Mouse (Mus musculus): Measurements from ENCODE around the gene Gpx3.

The Gpx3 gene

DNA sequence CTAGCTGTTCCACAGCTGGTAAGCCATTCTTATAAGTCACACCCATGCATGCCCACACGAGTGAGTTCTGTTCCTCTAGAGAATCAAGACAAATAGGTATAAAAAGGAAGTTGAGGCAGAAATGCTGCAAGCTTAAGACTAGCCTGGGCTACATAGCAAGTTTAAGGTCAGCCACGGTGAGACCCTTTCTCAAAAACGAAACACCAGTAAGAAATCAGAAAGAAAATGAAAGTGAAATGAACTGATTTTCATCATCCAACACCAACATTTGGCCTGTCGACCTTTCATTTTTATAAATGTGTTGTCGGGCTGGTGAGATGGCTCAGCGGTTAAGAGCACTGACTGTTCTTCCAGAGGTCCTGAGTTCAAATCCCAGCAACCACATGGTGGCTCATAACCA lies 23.4 kb upstream of the Gpx3 start:
- in situ Hi-C loops (cut with MboI; ENCODE audit: unreplicated experiment in 2 of 2): loop anchor here in 1 of 2 experiments (10.0 to 25.0 kb wide), 4 partner anchors 276 to 767 kb away; partner anchors contain the start of genes Atox1, G3bp1, P4ha2 and Slc36a3

DNA sequence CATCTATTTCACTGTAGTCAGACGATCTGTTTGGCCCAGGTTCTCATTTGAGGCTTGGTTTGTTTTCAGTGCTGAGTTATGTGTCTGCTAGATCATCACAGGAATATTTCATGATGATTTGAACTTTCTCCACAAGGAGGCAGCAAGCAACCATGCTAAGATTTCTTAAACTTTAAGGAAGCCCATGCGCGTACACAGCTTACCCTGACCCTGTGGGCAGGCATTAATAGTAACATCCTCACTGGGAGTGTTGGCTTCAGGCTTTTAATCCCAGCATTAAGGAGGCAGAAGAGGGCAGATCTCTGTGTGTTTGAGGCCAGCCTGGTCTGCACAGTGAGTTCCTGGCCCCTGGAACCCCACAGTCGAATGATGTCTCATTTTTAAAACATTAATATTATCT lies 22.8 kb upstream of the Gpx3 start:
- in situ Hi-C loops (cut with MboI; ENCODE audit: unreplicated experiment in 2 of 2): loop anchor here in 1 of 2 experiments (10.0 to 25.0 kb wide), 4 partner anchors 275 to 767 kb away; partner anchors contain the start of genes Atox1, G3bp1, P4ha2 and Slc36a3

DNA sequence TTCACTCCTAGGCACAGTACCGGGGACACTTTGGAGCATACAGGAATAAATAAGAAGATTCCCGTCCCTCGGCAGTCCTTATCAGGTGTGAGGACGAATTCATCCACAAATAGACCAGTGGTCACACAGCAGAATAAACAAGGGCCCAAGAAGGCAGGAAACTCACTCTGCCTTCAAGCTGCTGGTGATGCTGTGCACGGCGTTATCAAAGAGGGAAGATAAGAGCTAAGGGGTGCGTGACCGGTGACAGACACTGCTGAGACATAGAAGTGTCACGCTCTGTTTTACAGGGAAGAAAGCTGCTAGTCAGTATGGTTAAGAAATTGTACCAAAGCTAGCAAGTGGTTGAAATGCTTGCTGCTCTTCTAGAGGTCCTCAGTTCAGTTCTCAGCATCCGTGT lies 22.3 kb upstream of the Gpx3 start:
- in situ Hi-C loops (cut with MboI; ENCODE audit: unreplicated experiment in 2 of 2): loop anchor here in 1 of 2 experiments (10.0 to 25.0 kb wide), 4 partner anchors 275 to 768 kb away; partner anchors contain the start of genes Atox1, G3bp1, P4ha2 and Slc36a3

DNA sequence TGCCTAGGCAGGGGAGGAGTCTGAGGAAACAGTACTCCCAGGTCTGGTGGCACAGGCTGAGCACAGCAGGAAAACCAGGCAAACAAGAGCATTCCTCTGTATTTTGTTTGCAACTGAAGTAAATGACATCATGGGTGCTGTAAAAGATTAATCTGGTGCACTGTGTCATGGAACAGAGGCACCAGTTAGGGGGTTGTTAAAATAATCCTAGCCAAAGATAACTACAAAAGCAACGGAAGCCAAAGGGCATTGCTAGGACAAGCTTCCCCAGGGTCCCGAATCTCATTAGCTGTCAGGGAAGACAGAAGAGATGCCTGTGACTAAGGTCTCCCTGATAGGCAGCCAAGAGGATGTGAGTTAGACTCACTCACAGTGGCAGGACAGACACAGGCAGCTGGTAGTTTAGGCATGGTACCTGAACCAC lies 21.2 kb upstream of the Gpx3 start:
- in situ Hi-C loops (cut with MboI; ENCODE audit: unreplicated experiment in 2 of 2): loop anchor here in 1 of 2 experiments (25.0 kb wide), 1 partner anchor 769 kb away; the partner anchor contains the start of gene P4ha2

DNA sequence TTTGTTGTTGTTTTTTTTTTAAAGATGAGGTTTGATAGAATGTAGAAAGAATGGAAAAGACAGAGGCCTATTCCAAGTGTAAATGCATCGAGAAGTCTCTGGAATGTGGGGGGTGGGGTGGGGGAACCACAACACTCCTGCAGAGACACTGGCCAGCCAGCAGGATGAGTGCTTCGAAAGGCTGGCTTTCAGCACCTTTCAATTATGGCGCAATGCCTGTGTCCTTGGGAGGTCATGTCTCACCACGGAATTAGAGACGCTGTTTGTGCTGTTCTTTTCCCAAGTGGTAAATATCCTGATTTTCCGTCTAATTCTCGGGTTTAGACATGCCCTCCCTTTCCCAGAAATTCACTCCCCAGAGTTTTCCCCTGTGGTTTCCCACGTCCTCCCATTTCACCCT lies 19.6 kb upstream of the Gpx3 start:
- in situ Hi-C loops (cut with MboI; ENCODE audit: unreplicated experiment in 2 of 2): loop anchor here in 1 of 2 experiments (25.0 kb wide), 1 partner anchor 770 kb away; the partner anchor contains the start of gene P4ha2

DNA sequence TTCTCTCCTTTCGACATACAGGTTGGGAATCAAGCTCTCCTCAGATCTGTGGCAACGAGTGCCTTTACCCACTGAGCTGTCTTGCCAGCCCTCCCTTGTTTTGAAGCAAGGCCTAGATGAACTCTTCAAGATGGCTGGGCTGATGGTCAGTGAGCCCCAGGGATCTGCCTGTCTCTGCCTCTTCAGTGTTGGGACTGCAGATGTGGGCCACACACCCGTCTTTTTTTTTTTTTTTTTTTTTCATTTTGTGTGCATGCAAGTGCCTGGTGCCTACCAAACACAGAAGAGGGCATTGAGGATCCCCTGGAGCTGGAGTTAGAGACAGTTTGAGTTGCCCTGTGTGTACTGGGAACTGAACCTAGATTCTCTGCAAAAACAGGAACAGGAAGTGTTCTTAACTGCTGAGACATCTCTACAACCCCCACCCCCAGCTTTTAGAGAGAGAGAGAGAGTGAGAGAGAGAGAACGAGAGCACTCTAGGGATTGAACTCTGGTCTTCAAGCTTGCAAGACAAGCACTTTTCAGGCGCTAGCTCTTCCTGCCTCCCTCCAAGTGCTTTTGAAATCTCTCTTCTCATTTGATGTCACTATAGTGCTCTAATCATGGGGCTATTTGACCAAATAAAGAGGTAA lies 17.9 kb upstream of the Gpx3 start:
- in situ Hi-C loops (cut with MboI; ENCODE audit: unreplicated experiment in 2 of 2): loop anchor here in 1 of 2 experiments (25.0 kb wide), 1 partner anchor 772 kb away; the partner anchor contains the start of gene P4ha2

DNA sequence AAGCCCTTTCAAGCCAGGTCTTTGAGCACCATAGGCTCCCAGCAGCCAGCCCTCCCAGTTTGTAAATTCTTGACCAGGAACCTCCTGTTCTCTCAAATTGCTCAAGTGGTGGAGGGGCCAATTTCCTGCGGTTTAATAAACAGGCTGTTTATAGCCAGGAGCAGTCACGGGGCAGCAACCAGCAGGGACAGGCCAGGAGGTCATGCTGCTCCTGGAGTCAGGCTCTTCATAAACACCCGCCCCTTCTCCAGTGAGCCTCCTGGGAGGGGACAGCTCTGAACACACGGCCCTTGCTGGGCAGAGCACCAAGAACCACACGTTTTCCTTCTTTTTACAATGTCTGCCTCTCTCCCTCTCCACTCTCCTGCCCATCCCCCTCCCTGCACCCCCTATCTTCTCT lies 17.3 kb upstream of the Gpx3 start:
- in situ Hi-C loops (cut with MboI; ENCODE audit: unreplicated experiment in 2 of 2): loop anchor here (5.0 to 25.0 kb wide), 5 partner anchors 37 to 773 kb away; partner anchors contain the start of gene P4ha2 (in 1 of the 2)

DNA sequence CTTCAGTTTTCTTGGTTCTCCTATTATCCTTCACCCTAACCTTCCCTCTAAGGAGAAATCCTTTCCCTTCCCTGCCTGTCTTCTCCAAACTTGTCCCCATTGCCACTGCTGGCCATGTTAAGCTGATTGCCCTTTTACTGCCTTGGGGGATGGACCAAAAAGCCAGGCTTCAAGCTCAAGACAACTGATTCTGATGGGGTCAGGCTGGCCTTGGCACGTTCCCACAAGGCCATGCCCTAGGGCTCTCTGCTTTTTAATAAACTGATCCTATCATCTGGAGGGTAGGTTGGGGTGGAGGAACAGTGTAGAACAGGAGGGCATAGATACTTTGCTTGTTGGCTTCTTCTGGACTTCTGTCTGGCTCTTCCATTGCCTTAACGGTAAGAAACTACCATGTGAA lies 16.8 kb upstream of the Gpx3 start:
- in situ Hi-C loops (cut with MboI; ENCODE audit: unreplicated experiment in 2 of 2): loop anchor here (5.0 to 25.0 kb wide), 5 partner anchors 37 to 773 kb away; partner anchors contain the start of gene P4ha2 (in 1 of the 2)

DNA sequence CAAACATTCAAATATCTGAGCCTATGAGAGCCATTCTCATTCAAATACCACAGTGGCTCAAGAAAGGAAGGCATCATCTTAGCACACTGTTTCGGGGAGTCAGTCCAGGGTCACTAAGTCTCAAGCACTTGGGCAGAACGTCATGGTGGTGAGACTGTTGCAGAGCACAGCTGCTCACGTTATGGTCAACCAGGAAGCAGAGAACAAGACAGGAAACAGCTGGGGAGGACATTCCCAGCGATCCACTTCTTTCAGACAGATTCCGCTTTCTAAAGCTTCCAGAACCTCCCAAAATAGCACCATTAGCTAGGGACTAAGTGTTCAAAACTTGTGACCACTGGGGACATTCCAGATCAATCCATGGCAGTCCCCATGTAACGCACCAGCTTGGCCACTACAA lies 14.3 kb upstream of the Gpx3 start:
- in situ Hi-C loops (cut with MboI; ENCODE audit: unreplicated experiment in 2 of 2): loop anchor here (5.0 to 25.0 kb wide), 5 partner anchors 34 to 776 kb away; partner anchors contain the start of gene P4ha2 (in 1 of the 2)

DNA sequence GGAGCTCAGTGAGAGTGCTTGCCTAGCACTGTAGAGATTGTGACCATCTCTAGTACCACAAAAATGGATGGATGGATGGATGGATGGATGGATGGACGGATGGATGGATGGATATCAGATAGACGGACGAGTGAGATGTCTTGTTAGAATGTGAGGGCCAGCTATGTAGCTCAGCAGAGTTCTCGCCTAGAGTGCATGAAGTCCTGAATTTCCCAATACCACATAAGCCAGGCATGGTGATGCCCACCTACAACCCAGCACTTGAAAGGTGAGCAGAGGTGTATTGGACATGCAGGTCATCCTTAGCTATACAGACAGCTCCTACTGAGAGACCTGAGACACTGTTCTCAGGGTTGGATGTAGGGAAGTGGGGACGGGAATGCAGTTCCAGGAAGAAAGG lies 10.9 kb upstream of the Gpx3 start:
- in situ Hi-C loops (cut with MboI; ENCODE audit: unreplicated experiment in 2 of 2): loop anchor here in 1 of 2 experiments (25.0 kb wide), 1 partner anchor 779 kb away; the partner anchor contains the start of gene P4ha2

DNA sequence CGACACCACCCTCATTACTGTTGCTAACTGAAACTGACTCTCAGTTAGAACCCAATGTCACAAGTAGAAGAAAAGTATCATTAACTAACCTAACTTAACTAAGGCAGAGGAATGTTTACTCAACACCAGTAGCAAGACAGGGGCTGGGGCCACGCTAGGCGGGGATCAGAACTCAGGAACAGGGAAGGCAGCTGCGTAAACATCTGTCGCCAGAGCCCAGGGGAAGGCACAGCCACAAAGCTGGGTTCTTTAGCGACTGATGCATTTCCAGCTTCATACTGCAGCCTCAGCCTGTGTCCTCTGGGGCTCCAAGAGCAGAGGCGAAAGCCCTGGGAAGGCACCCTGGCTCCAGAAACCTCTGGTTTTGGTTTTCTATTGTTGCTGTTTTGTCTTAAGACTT lies 10.2 kb upstream of the Gpx3 start:
- in situ Hi-C loops (cut with MboI; ENCODE audit: unreplicated experiment in 2 of 2): loop anchor here in 1 of 2 experiments (25.0 kb wide), 1 partner anchor 780 kb away; the partner anchor contains the start of gene P4ha2

DNA sequence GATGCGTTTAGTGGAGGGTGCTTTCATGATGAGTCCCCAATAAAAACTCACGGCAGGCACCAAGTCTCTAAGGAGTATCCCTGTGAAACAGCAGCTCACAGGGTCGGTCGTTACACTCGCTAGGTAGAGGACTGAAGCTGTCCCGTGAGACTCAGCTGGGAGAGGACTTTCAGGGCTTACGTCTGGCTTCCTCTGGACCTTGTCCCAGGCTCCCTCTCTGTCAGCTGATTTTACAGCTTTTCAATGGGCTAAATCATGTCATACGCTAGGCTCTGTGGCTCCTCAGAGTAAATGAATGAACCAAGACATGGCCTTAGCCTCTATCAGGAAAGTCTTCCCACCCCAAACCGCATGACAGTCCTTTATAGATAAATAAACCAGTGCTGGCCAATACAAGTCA lies 7.7 kb upstream of the Gpx3 start:
- in situ Hi-C loops (cut with MboI; ENCODE audit: unreplicated experiment in 2 of 2): loop anchor here in 1 of 2 experiments (25.0 kb wide), 1 partner anchor 782 kb away; the partner anchor contains the start of gene P4ha2

DNA sequence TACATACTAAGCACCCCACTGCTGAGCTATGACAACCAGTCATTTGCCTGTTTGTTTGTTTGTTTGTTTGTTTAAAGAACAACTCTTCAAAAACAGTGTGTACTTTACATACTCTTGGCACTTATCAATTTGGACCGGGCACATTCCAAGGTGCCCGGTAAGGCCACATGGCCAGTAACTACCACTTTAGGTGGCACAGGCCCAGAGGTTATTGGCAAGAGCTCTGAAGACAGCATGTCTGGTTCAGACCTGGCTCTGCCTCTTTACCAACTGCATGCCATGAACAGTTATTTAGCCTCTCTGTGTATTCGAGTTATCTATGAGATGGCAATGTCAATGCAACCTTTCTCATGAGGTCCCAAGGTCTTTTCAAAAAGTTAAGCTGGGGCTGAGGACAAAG lies 5.6 kb upstream of the Gpx3 start:
- in situ Hi-C loops (cut with MboI; ENCODE audit: unreplicated experiment in 2 of 2): loop anchor here in 1 of 2 experiments (25.0 kb wide), 1 partner anchor 784 kb away; the partner anchor contains the start of gene P4ha2

DNA sequence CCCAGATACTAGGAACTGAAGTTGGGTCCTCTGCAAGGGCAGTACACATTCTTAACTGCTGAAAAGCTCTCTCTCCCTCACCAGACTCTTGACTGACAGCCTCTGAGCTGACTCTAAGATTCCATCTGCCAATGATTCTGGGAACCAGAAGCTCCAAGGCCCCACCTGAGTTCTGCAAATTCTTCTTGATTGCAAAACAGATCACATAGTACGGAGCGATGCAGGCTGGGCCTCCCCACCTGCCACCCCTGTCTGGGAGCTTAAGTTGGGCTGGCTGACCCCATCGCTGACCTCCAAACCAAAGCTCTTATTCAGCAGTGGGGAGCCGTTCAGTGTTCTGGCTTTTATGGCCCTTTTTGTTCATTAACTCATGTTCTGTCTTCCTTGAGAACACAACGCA lies 4.8 kb upstream of the Gpx3 start:
- in situ Hi-C loops (cut with MboI; ENCODE audit: unreplicated experiment in 2 of 2): loop anchor here in 1 of 2 experiments (25.0 kb wide), 1 partner anchor 785 kb away; the partner anchor contains the start of gene P4ha2

DNA sequence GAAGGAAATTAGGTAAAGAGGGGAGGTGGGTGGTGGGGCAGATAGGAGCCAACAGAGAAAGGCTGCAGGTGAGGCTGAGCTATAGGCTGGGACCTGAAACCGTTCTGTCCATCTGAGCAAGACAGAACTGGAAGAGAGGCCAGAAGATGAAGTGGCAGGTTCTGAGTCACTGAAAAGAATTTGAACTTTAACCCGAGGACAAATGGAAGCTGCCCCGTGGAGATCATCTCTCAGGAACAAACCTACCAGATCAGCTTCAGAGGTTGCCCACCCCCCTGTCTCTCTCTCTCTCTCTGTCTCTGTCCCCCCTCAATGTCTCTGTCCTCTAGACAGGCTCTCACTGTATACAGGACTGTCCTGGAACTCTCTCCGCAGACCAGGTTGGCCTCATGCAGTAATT lies 2.6 kb upstream of the Gpx3 start:
- in situ Hi-C loops (cut with MboI; ENCODE audit: unreplicated experiment in 2 of 2): loop anchor here (25.0 kb wide), 2 partner anchors 762 to 787 kb away; partner anchors contain the start of gene P4ha2 (in 1 of the 2)

DNA sequence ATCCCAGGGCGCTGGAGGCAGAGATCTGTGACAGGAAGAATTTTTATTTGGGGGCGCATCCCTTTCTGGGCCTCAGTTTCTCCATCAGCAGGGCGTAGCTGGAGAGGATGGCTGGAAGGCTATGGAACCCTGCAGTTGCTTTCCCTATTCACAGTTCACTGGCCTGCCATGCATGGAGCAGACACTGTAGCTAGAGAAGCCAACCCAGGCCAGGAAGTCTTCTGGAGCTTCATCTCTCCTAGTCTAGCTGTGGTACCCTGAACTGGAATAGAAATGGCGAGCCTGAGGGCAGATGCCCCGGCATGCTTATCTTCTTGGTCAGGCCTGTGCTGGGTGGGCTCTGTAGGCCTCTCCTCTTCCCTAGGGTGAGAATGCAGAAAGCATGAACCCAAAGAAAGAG lies 1.1 kb downstream of the Gpx3 start:
- in situ Hi-C loops (cut with MboI; ENCODE audit: unreplicated experiment in 2 of 2): loop anchor here in 1 of 2 experiments (25.0 kb wide), 1 partner anchor 766 kb away; no protein-coding TSS in a partner anchor

DNA sequence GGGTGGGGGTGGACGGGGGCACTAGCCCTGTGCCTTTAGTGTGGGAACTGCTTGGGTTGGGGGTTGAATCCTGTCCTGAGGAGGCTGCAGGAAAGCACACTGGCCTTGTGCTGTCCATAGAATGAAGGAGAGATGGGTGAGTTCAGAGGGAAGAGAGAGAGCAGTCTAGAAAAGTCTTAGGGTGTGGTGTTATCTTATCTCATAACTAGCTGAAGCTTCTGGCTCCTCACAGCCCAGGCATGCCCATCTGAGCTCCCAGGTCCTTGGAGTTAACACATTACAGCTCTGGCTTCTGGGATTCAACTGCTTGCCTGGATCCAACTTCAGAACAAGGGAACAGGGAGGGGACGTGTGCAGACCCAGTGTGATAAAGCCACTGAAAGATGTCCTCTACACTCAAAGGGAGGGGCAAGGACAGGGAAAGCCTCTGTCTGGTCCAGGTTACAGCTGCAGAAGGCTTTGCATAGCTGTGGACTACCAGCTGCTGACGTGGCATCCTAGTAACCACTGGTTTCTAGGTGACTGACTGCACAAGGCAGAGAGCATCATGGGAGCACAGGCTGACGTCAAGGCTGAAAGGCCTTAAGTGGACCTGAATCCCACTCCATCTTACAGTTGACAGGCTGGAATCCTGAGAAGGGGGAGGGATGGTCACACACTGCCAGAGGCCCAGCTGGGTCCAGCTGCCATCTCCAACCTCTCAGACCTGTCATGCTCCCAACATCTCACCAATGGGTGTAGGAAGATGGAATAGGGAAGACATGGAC lies 1.9 kb downstream of the Gpx3 start:
- in situ Hi-C loops (cut with MboI; ENCODE audit: unreplicated experiment in 2 of 2): loop anchor here in 1 of 2 experiments (25.0 kb wide), 1 partner anchor 767 kb away; no protein-coding TSS in a partner anchor

DNA sequence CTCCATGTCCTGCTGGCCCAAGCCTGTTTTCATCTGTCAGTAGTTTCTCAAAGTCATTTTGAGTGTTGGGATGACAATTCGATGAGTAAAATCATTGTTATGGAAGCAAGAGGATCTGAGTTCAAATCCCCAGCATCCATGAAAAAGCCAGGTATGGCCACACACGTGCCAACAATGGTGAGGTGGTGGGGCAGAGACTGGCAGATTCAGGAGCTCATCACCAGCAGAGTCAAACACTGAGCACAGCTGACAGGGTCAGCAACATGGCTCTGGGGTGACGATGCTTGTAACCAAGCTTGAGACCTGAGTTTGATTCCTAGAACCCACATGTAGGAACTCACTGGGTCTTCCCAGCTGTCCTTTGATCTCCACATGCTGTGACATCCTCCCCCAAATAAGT lies 2.8 kb downstream of the Gpx3 start:
- in situ Hi-C loops (cut with MboI; ENCODE audit: unreplicated experiment in 2 of 2): loop anchor here in 1 of 2 experiments (25.0 kb wide), 1 partner anchor 768 kb away; no protein-coding TSS in a partner anchor

DNA sequence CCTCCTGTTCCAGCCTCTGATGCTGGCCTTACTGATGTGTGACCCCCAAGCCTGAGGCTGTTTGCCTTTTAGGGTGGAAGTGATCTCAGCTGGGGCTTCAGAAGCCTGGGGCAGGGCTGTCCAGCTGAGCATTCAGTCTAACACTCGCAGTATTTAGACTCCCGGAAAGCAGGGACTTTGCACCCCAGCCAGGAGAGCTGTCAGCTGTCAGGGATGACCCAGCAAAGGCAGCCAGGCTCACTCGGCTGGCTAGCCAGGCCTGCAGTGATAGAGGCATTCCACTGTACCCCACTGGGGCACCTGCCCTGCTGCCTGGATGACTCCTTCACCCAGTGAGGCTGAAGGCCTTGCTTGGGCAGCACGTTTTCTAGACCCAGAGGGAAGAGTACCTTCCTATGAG lies 3.7 kb downstream of the Gpx3 start:
- in situ Hi-C loops (cut with MboI; ENCODE audit: unreplicated experiment in 2 of 2): loop anchor here in 1 of 2 experiments (25.0 kb wide), 1 partner anchor 769 kb away; no protein-coding TSS in a partner anchor

DNA sequence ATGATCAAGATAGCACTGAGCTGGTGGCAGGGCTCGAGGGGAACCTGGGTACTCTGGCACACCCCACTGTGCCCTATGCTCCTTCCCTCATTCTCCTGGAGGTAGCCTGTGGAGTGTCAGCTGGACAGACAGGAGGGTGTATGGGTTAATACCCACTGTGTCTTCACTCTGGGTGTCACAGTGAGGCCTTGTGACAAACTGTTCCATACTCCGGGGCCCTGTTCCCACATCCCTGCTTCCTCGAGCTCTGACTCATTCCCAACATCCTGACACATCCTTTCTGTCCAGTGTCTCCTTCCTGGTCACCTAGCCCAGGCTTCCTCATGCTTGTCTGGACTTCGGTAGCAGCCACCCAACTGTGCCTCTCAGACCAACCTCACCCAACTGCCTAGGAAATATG lies 4.2 kb downstream of the Gpx3 start:
- in situ Hi-C loops (cut with MboI; ENCODE audit: unreplicated experiment in 2 of 2): loop anchor here in 1 of 2 experiments (25.0 kb wide), 1 partner anchor 769 kb away; no protein-coding TSS in a partner anchor

All from v-Abl transformed pro-B cells (cell line).